Mouse (Mus musculus) heart, postnatal 14 days (tissue): ENCODE measurements around the gene Clcn2. TPM values are rescaled to one million over a fixed set of nuclear protein-coding genes. Genes with fewer than 3 reads are reported as not detected.

Experiments
- DNase-seq, 2 experiments: peaks; one replicate each; pipeline ENCODE4 v3.0.0; 2021 to 2022
- intact Hi-C: fragments of 180-260 bp; cut with DNase I; formaldehyde crosslinking; loops from one replicate; pipeline ENCODE4 v1.15.1; 2025
- total RNA-seq, 2 experiments: library from RNA; stranded (reverse); gene quantifications; 2 replicates each; pipeline ENCODE4 v1.2.3; 2021

Clcn2 gene
- total RNA-seq, 2 experiments from 2014 or later = 2.2 to 2.4 TPM

GRCm38 (mm10) chr16:20703699-20704400 lies 13.7 kb downstream of the Clcn2 start:
- intact Hi-C loops = no loop called here
- no peak for DNase-seq

GRCm38 (mm10) chr16:20703071-20703470 lies 14.5 kb downstream of the Clcn2 start:
- no peak for DNase-seq
- intact Hi-C loops = no loop called here

GRCm38 (mm10) chr16:20702522-20702893 lies 15.0 kb downstream of the Clcn2 start:
- intact Hi-C loops = no loop called here

GRCm38 (mm10) chr16:20701729-20702521 lies 15.6 kb downstream of the Clcn2 start:
- no peak for DNase-seq
- intact Hi-C loops = no loop called here

More at GRCm38 (mm10) chr16:20702522-20702893, 15.0 kb downstream of the Clcn2 start:
- DNase-seq = peak; percentile 59 to 80

GRCm38 (mm10) chr16:20701316-20701715 lies 16.2 kb downstream of the Clcn2 start:
- intact Hi-C loops = no loop called here
- no peak for DNase-seq

- peak; percentile 41 to 46 for DNase-seq
- intact Hi-C loops = no loop called here
Measured at GRCm38 (mm10) chr16:20700036-20700435, 17.5 kb downstream of the Clcn2 start.

GRCm38 (mm10) chr16:20699266-20699665 lies 18.3 kb downstream of the Clcn2 start:
- intact Hi-C loops = no loop called here
- DNase-seq = no peak

GRCm38 (mm10) chr16:20695622-20696323 lies 21.8 kb downstream of the Clcn2 start:
- DNase-seq = peak; percentile 93
- intact Hi-C loops = no loop called here

- intact Hi-C loops = no loop called here
- peak; percentile 56 to 63 for DNase-seq
Measured at GRCm38 (mm10) chr16:20694781-20695180, 22.8 kb downstream of the Clcn2 start.

- peak; percentile 91 to 94 for DNase-seq
- intact Hi-C loops = no loop called here
Measured at GRCm38 (mm10) chr16:20693111-20693701, 24.3 kb downstream of the Clcn2 start, which contains the start of gene Fam131a. Gene Fam131a, plus strand, starts transcription at chr16:20693241.

GRCm38 (mm10) chr16:20692241-20692965 lies 25.1 kb downstream of the Clcn2 start:
- intact Hi-C loops = loop anchor here (1.0 kb wide), 1 partner anchor 18 kb away; no protein-coding TSS in a partner anchor
- DNase-seq = no peak

- DNase-seq = no peak
- intact Hi-C loops = loop anchor here (1.0 kb wide), 1 partner anchor 17 kb away; no protein-coding TSS in a partner anchor
Measured at GRCm38 (mm10) chr16:20691617-20692016, 25.9 kb downstream of the Clcn2 start.

- DNase-seq = no peak
- intact Hi-C loops = no loop called here
Measured at GRCm38 (mm10) chr16:20690774-20691173, 26.8 kb downstream of the Clcn2 start.

GRCm38 (mm10) chr16:20677974-20678675 lies 39.4 kb downstream of the Clcn2 start:
- intact Hi-C loops = no loop called here

GRCm38 (mm10) chr16:20677380-20677779 lies 40.2 kb downstream of the Clcn2 start:
- DNase-seq = no peak

More at GRCm38 (mm10) chr16:20677974-20678675, 39.4 kb downstream of the Clcn2 start:
- peak; percentile 86 to 90 for DNase-seq

GRCm38 (mm10) chr16:20676702-20677101 lies 40.8 kb downstream of the Clcn2 start:
- intact Hi-C loops = no loop called here
- no peak for DNase-seq

More at GRCm38 (mm10) chr16:20677380-20677779, 40.2 kb downstream of the Clcn2 start:
- intact Hi-C loops = no loop called here

- intact Hi-C loops = no loop called here
- DNase-seq = no peak
Measured at GRCm38 (mm10) chr16:20675213-20675612, 42.3 kb downstream of the Clcn2 start.

GRCm38 (mm10) chr16:20673706-20674303 lies 43.7 kb downstream of the Clcn2 start:
- intact Hi-C loops = loop anchor here (1.0 kb wide), 1 partner anchor 18 kb away; no protein-coding TSS in a partner anchor
- DNase-seq = peak; percentile 16 to 34
